Mouse (Mus musculus) limb, embryonic 13.5 days (tissue): ENCODE data around the gene Gm12216. TPM values are rescaled to one million over a fixed set of nuclear protein-coding genes. Genes with fewer than 3 reads are reported as not detected.

Experiments
- ATAC-seq: fragments of 200-750 bp; cut with Nextera tagmentation; 2 replicates; pipeline ENCODE4 v1.8.0; 2017; ENCODE audit warnings: low read depth, moderate number of reproducible peaks, moderate TSS enrichment; ENCODE audit not compliant: low FRiP score
- H3K27ac ChIP-seq: fragments of 300-500 bp; sonication (generic); 2 replicates; pipeline ENCODE4 v1.5.1; 2015; ENCODE audit warnings: inconsistent platforms, mild to moderate bottlenecking, moderate library complexity
- H3K27me3 ChIP-seq: fragments of 300-500 bp; sonication (generic); 2 replicates; pipeline ENCODE4 v1.6.1; 2015; ENCODE audit warnings: mild to moderate bottlenecking, inconsistent platforms
- H3K36me3 ChIP-seq: fragments of 300-500 bp; sonication (generic); 2 replicates; pipeline ENCODE4 v1.6.1; 2015; ENCODE audit warnings: inconsistent platforms, mild to moderate bottlenecking, moderate library complexity
- H3K4me1 ChIP-seq: fragments of 300-500 bp; sonication (generic); 2 replicates; pipeline ENCODE4 v1.6.1; 2015; ENCODE audit warnings: inconsistent platforms
- H3K4me2 ChIP-seq: fragments of 300-500 bp; sonication (generic); replicated peaks from 2 replicates; pipeline ENCODE4 v1.6.1; 2015; ENCODE audit warnings: inconsistent platforms, mild to moderate bottlenecking, moderate library complexity
- H3K4me3 ChIP-seq: fragments of 300-500 bp; sonication (generic); 2 replicates; pipeline ENCODE4 v1.5.1; 2015; ENCODE audit warnings: moderate library complexity, mild to moderate bottlenecking, inconsistent platforms
- H3K9ac ChIP-seq: fragments of 300-500 bp; sonication (generic); 2 replicates; pipeline ENCODE4 v1.6.1; 2015; ENCODE audit warnings: mild to moderate bottlenecking, inconsistent platforms
- H3K9me3 ChIP-seq: fragments of 300-500 bp; sonication (generic); 2 replicates; pipeline ENCODE4 v1.6.1; 2016; ENCODE audit warnings: inconsistent platforms
- WGBS: fragments of 180-500 bp; shearing (Covaris S2); methylation state at CpG from one replicate; pipeline ENCODE4 v1.1.7; 2015; 5-methylcytosine and 5-hydroxymethylcytosine counted together
- polyA plus RNA-seq: library from polyadenylated mRNA; unstranded; fragments of >200 nt; fragmentation: Nextera tagmentation; extraction: Ambion mirVana; gene quantifications from 2 replicates; pipeline ENCODE4 v1.2.1, GENCODE M21; 2015

Gene Gm12216
- polyA plus RNA-seq, 1 experiment from 2014 or later = 0.56 TPM

- Histone ChIP-seq H3K4me3 (no peak overlapping the region), H3K9ac (no peak overlapping the region; the same call in 1 of the 2 replicates), H3K4me2 (no peak overlapping the region), H3K4me1 (no peaks in the 10 kb centered on the region), H3K36me3 (no peaks in the 10 kb centered on the region), H3K27me3 (no peaks in the 10 kb centered on the region), H3K9me3 (0 out of 2 replicates have a peak, but pooled peaks cover 4% of the 10 kb centered on the region), H3K27ac (no peak overlapping the region)
- 86% methylated on average over 3 of the region's 3 CpGs for WGBS
- ATAC-seq = no peak
Measured at GRCm38 (mm10) chr11:53785311-53785936, 73.6 kb downstream of the Gm12216 start.

DNA sequence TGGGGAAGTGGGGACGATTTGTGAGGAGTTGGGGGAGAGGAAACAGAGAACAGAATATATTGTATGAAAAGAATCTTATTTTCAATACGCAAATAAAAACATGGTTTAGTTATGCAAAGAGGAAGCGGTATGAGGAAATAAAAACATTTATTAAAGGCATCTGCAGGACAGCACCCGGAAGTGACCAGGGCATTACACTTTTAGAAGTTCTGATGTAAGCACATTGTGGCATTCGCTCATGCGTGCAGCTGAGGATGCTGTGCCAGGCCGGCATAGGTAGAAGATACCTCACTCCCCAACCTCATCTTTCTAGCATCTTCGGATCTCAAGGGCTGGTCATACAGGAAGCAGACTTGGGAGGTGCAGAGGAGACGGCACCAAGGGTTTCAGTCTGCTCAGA is 75.8 kb downstream of the Gm12216 start:
- H3K27ac ChIP-seq = no peak overlapping the region
- no peaks in the 10 kb centered on the region for H3K4me1 ChIP-seq
- H3K27me3 ChIP-seq = no peaks in the 10 kb centered on the region
- no peak overlapping the region for H3K9ac ChIP-seq
- whole genome bisulfite sequencing = 86% methylated on average over 9 of the region's 9 CpGs
- no peak overlapping the region for H3K4me3 ChIP-seq
- no peaks in the 10 kb centered on the region for H3K36me3 ChIP-seq
- no peak for ATAC-seq
- no peak overlapping the region for H3K4me2 ChIP-seq
- no peaks in the 10 kb centered on the region for H3K9me3 ChIP-seq

DNA sequence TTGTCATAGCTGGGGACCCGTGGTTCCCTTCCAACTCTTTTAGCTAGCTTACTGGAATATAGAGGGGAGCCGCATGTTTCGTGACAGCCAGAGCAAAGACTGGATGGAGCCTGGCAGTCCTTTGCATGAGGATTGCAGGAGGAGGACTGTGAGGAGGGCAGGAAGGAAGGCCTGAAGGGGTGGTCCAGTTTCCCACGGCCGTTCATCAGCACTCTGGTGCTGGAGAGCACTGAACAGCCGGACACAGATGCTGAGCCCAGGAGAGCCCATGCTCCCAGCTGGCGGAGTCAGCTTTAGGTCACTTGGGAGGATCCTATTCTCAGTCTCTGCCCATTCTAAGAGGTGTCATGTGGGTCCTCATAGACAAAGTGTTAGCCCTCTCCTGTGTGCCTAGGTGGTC is 77.1 kb downstream of the Gm12216 start:
- no peaks in the 10 kb centered on the region for H3K27me3 ChIP-seq

DNA sequence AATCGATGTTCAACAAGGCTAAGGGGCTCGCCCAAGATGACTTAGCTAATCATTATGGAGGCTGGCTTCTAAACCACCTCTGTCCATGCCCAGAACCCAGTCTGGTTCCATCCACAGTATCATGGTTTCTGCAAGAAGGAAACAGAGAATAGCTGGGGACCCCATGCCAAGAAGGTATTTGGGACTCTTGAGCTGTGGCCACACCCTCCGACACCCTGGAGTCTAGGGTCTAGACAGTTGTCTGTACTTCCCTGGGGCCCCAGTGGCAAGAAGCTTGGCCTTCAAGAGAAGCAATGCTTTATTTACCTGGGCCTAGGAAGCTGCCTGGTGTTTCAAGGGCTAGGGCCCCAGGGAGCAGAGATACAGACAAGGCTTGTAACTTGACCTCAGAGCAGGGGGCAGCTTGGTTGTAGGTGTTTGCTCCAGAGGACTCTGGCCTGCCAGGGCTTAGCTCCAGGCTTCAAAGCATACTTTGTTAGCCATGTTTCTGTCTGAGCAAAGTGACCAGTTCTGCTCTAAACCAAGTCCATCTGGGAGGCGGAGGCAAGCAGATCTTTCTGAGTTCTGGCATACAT is 77.8 kb downstream of the Gm12216 start:
- H3K4me2 ChIP-seq = no peak overlapping the region
- WGBS = 82% methylated on average over 4 of the region's 4 CpGs

More for the DNA sequence above, 77.1 kb downstream of the Gm12216 start:
- Histone ChIP-seq H3K27ac (no peak overlapping the region), H3K36me3 (peaks cover 8% of the 10 kb centered on the region), H3K9ac (no peak overlapping the region), H3K4me3 (no peak overlapping the region), H3K4me1 (no peaks in the 10 kb centered on the region), H3K4me2 (no peak overlapping the region), H3K9me3 (no peaks in the 10 kb centered on the region)
- ATAC-seq = no peak
- WGBS = 84% methylated on average over 7 of the region's 7 CpGs

DNA sequence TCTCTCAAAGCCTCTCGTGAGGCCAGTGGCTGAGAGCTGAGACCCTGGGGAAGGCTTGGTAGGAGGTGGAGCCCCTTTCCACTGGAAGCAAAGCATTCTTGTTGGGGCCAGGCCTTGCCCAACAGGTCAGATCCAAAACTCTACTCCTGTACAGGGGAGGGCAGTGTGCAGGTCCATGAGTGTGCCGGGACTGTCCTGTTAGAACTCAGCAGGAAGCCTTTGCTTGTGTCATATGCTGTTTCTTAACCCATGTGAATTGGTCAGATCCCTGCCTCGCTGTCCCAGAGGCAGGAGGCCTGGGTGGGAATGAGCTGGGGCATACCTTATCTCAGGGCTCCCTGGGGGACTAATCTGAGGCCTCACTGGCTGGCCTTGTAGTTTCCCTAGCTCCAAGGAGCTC is 78.8 kb downstream of the Gm12216 start:
- H3K27ac ChIP-seq = no peak overlapping the region
- H3K9me3 ChIP-seq = no peaks in the 10 kb centered on the region
- H3K9ac ChIP-seq = no peak overlapping the region
- no peaks in the 10 kb centered on the region; the same call in 1 of the 2 replicates for H3K4me1 ChIP-seq
- peaks cover 23% of the 10 kb centered on the region for H3K36me3 ChIP-seq
- no peak for ATAC-seq
- H3K4me2 ChIP-seq = no peak overlapping the region
- H3K4me3 ChIP-seq = no peak overlapping the region
- no peaks in the 10 kb centered on the region for H3K27me3 ChIP-seq
- 75% methylated on average over 3 of the region's 3 CpGs for WGBS

More for the DNA sequence above, 77.8 kb downstream of the Gm12216 start:
- Histone ChIP-seq H3K4me1 (no peaks in the 10 kb centered on the region), H3K9me3 (no peaks in the 10 kb centered on the region), H3K27me3 (no peaks in the 10 kb centered on the region), H3K36me3 (peaks cover 14% of the 10 kb centered on the region), H3K9ac (no peak overlapping the region), H3K27ac (no peak overlapping the region), H3K4me3 (no peak overlapping the region)
- no peak for ATAC-seq

GRCm38 (mm10) chr11:53779808-53780207 is 79.2 kb downstream of the Gm12216 start:
- Histone ChIP-seq H3K36me3 (peaks cover 27% of the 10 kb centered on the region), H3K4me1 (no peaks in the 10 kb centered on the region; the same call in 1 of the 2 replicates)

DNA sequence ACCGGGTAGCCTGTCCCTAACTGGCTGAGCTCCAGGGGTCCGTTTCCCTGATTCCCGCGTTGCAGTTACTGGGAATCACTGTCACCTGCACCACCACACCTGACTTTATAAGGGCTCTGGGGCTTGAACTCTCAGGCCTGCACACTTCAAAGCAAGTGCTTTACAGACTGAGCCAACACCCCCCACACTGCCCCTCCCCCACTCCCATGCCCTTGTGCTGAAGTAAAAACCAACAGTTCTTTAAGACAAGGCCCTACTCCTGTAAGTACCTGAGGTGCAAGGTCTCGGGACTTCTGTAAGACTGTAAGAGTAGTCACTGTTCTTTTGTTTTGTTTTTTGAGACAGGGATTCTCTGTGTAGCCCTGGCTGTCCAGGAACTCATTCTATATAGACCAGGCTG is 80.6 kb downstream of the Gm12216 start:
- no peaks in the 10 kb centered on the region; the same call in 1 of the 2 replicates for H3K4me1 ChIP-seq
- no peaks in the 10 kb centered on the region for H3K27me3 ChIP-seq
- H3K4me3 ChIP-seq = no peak overlapping the region
- H3K27ac ChIP-seq = no peak overlapping the region
- no peak for ATAC-seq
- no peak overlapping the region for H3K9ac ChIP-seq
- no peak overlapping the region for H3K4me2 ChIP-seq
- WGBS = 72% methylated on average over 5 of the region's 5 CpGs
- H3K36me3 ChIP-seq = peaks cover 40% of the 10 kb centered on the region
- no peaks in the 10 kb centered on the region for H3K9me3 ChIP-seq

More at GRCm38 (mm10) chr11:53779808-53780207, 79.2 kb downstream of the Gm12216 start:
- no peaks in the 10 kb centered on the region for H3K9me3 ChIP-seq
- no peak overlapping the region for H3K4me3 ChIP-seq
- no peak overlapping the region for H3K27ac ChIP-seq
- H3K27me3 ChIP-seq = no peaks in the 10 kb centered on the region
- no peak for ATAC-seq
- 74% methylated on average over 2 of the region's 2 CpGs for WGBS
- no peak overlapping the region for H3K4me2 ChIP-seq
- no peak overlapping the region for H3K9ac ChIP-seq

DNA sequence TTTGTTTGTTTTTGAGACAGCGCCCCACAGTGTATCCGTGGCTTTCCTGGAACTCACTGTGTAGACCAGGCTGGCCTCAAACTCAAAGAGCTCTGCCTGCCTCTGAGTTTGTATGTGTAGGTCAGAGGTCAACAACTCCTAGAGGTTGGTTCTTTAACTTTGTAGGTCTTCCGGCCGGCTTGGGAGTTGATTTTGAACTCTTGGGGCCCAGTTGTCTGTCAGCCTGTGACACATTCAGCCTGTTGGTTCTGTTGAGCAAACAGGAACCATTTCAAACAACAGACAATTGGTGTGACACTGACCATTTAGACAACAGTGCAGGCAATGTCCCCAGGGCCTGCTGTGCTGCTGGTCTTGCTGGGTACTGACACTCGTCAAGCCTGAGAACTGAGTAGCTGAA is 81.3 kb downstream of the Gm12216 start:
- H3K36me3 ChIP-seq = peaks cover 41% of the 10 kb centered on the region
- H3K4me2 ChIP-seq = no peak overlapping the region
- no peak overlapping the region for H3K4me3 ChIP-seq
- H3K4me1 ChIP-seq = no peaks in the 10 kb centered on the region; the same call in 1 of the 2 replicates
- no peaks in the 10 kb centered on the region for H3K27me3 ChIP-seq
- ATAC-seq = no peak
- 68% methylated on average over 5 of the region's 5 CpGs for WGBS
- H3K9me3 ChIP-seq = no peaks in the 10 kb centered on the region
- no peak overlapping the region for H3K9ac ChIP-seq
- H3K27ac ChIP-seq = no peak overlapping the region

DNA sequence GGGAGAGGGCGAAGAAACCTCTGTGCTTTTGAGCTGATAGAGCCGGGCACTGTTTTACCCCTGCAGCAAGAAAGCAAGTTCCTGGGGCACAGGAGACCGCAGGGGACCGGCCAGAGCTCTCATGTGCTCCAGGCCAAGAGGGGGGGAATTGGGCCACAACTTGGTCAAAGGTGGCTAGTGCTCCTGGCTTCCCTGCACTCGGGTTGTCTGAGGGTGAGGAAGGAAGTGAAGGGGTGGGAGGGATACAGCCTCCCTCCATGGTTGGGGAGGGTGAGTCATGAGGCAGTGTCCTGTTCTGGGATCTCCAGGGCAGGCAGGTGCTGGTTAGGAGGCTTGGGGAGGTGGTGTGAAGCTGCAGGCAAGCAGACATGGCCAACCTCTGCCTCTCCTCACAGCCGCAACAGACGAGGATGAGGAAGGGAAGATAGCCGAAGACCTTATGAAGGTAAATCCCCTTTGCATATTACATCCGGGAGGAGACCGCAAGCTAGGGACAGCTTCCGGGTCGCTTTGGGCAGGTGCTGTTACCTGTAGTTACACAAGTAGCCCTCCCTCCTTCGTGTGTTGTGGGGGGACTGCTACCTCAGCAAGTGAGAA is 84.3 kb downstream of the Gm12216 start:
- WGBS = 91% methylated on average over 13 of the region's 13 CpGs
- Histone ChIP-seq H3K4me3 (no peak overlapping the region), H3K27me3 (no peaks in the 10 kb centered on the region), H3K9me3 (no peaks in the 10 kb centered on the region), H3K4me2 (no peak overlapping the region), H3K36me3 (peaks cover 41% of the 10 kb centered on the region), H3K27ac (no peak overlapping the region), H3K9ac (no peak overlapping the region), H3K4me1 (peaks cover 10% of the 10 kb centered on the region)
- ATAC-seq = no peak

DNA sequence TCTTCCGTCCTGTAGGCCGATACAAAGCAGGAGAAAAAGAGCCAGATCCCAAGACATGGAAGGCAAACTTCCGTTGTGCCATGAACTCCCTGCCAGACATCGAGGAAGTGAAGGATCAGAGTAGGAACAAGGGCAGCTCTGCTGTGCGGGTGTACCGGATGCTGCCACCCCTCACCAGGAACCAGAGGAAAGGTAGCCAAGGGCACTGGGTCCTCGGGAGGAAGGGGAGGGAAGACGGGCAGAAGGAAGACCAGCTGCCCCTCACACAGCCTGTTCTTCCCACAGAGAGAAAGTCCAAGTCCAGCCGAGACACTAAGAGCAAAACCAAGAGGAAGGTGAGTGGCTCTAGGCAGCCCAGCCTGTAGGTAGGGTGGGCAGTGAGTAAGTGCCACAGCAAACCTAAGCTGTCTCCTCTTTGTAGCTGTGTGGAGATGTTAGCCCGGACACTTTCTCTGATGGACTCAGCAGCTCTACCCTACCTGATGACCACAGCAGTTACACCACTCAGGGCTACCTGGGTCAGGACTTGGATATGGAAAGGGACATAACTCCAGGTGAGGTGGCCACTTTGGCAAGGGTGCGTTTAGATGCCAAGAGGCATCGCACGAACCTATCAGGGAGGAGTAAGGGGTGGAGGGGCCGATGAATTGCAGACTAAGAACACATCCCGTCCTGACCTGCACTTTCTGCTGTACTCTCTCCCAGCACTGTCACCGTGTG is 85.3 kb downstream of the Gm12216 start:
- H3K4me3 ChIP-seq = no peak overlapping the region
- no peak for ATAC-seq
- 93% methylated on average over 16 of the region's 16 CpGs for WGBS

GRCm38 (mm10) chr11:53773087-53773486 is 86.0 kb downstream of the Gm12216 start, which contains the start of gene Gm17334:
TSS of gene Gm17334 (minus strand) at chr11:53773187.
- Histone ChIP-seq H3K4me1 (peaks cover 15% of the 10 kb centered on the region), H3K27ac (no peak within 1 kb of the TSS), H3K9ac (no peak within 1 kb of the TSS), H3K4me3 (no peak within 1 kb of the TSS), H3K4me2 (no peak within 1 kb of the TSS), H3K36me3 (peaks cover 40% of the 10 kb centered on the region), H3K27me3 (peaks cover 10% of the 10 kb centered on the region), H3K9me3 (no peaks in the 10 kb centered on the region)
- ATAC-seq = no peak
- 87% methylated on average over 5 of the region's 5 CpGs for WGBS

More for the DNA sequence above, 85.3 kb downstream of the Gm12216 start:
- no peak overlapping the region for H3K27ac ChIP-seq
- H3K4me1 ChIP-seq = peaks cover 15% of the 10 kb centered on the region
- H3K27me3 ChIP-seq = peaks cover 6% of the 10 kb centered on the region
- no peaks in the 10 kb centered on the region for H3K9me3 ChIP-seq
- H3K4me2 ChIP-seq = no peak overlapping the region
- H3K9ac ChIP-seq = no peak overlapping the region
- H3K36me3 ChIP-seq = peaks cover 41% of the 10 kb centered on the region

DNA sequence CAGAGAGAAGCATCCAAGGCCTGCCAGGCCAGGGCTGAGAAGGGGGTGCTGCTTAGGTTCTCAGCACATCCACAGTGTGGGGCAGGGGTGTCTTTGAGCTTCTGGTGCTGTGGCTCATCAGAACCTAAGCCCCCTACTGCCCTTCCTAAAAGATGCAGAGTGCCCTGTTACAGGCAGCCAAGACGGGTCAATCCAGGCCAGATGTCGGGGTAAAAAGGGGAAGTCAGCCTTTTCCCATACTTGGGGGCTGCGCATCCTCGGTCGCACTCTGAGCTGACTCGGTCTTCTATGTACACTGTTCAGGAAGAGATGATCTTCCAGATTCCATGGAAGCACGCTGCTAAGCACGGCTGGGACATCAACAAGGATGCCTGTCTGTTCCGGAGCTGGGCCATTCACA is 86.5 kb downstream of the Gm12216 start:
- Histone ChIP-seq H3K4me2 (no peak overlapping the region), H3K27me3 (peaks cover 10% of the 10 kb centered on the region), H3K4me3 (no peak overlapping the region), H3K36me3 (peaks cover 35% of the 10 kb centered on the region), H3K27ac (no peak overlapping the region), H3K9me3 (no peaks in the 10 kb centered on the region), H3K4me1 (peaks cover 15% of the 10 kb centered on the region), H3K9ac (no peak overlapping the region)
- ATAC-seq = no peak
- WGBS = 82% methylated on average over 9 of the region's 9 CpGs
